Mouse (Mus musculus): ENCODE data around the gene Tchp.

DNA sequence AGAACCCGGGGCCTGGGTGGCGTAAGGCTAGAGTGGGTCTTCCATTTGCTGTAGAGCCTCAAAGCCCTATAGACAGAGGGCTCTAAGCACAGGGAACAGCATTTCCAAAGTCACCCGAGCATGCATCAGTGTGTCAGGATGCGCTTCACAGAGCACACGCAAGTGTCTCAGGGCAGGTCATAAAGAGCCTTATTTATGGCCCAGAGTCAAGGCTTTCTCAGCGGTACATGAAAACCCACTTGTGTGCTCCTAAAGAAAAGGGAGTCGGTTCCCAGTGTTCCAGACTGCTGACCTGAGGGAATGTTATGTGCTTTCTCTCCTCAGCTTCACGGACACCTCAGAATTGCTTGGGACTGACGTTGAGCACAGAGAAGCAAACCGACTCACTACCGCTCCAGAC is 13.2 kb downstream of the Tchp start:
- TF ChIP-seq CTCF (IDR thresholded peaks at IDR 0.05; ENCODE audit: control insufficient read depth, insufficient read depth, insufficient replicate concordance, low read depth, low read length): no peak
- no peak for TF ChIP-seq POLR2A (IDR thresholded peaks at IDR 0.05; ENCODE audit: control insufficient read depth, low read depth, low read length)

Measured in testis, adult 2 months (tissue).